Mouse (Mus musculus) ES-Bruce4 (cell line): ENCODE results near the gene Atg7.

Experiments used
- CTCF ChIP-seq: IDR thresholded peaks from one replicate; pipeline ENCODE4 v1.8.1; 2011; ENCODE audit warnings: low read depth, low read length
- EP300 ChIP-seq: IDR thresholded peaks from 2 replicates; pipeline ENCODE4 v1.6.1; 2011; ENCODE audit warnings: low read depth, low read length; ENCODE audit not compliant: insufficient read depth
- POLR2A ChIP-seq: IDR thresholded peaks from one replicate; pipeline ENCODE4 v1.8.1; 2011; ENCODE audit warnings: low read length; ENCODE audit not compliant: insufficient read depth

DNA sequence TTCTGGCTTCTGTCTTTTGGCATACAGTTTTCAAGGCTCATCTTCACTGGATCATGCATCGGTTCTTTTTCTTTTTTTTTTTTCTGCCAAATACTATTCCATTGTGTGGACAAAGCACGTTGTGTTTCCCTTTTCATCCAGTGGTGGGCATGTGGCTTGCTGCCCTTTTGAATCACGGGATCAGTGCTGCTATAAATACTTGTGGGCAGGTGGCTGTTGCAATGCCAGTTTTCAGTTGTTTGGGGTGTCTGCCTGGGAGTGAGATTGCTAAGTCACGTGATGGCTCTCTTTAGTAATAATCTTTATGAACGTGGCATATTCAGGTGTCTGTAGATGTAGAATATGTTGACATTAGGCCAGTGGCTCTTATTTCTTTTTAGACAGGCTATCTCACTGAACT, 155.0 kb downstream of the Atg7 start:
- TF ChIP-seq POLR2A = no peak
- no peak for TF ChIP-seq CTCF
- TF ChIP-seq EP300 = no peak
